Mouse (Mus musculus) ovary, postnatal 36 days (tissue): Measurements from ENCODE around the gene Epo.

Experiments used
- DNase-seq: peaks from one replicate; pipeline ENCODE4 v3.0.0; 2022; ENCODE audit warnings: low spot score, mixed read lengths

Epo gene

DNA sequence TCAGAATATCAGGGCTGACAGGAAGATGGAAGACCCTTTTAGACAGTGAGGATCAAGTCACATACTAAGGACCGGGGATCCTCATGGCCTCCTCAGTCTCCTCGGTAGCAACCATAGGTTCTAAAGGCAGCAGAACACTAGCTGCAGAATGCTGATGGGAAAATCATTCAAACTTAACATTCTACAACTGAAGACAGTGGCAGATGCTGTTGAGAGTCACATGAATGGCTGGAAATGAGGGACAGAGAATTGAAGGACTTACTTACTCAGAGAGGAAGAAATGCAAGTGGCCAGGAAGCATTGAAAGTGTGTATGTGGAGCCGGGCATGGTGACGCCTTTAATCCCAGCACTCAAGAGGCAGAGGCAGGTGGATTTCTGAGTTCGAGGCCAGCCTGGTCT, 56.1 kb downstream of the Epo start, which contains the start of gene Zan:
TSS of gene Zan (minus strand) at position 101 of the 400 bp plus-strand sequence.
- DNase-seq: no peak

DNA sequence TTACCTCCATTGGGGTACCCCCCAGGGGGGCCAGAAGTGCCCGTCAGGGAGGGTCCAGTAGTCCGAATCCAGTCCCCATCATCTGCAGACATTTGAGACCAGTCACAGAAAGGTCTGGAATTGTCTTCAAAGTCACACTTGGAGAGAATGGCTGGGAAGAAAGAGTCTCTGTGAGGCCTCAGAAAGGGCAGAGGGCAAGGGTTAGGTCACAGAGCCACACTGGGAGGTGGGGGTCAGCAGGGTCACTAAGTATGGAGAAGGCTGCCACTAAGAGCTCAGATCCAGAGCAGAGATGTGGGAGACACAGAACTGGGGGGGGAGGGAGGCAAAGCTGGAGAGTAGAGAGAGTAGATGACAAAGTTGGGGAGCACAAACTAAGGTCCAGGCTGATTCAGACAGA, 58.7 kb downstream of the Epo start:
- DNase-seq: no peak

DNA sequence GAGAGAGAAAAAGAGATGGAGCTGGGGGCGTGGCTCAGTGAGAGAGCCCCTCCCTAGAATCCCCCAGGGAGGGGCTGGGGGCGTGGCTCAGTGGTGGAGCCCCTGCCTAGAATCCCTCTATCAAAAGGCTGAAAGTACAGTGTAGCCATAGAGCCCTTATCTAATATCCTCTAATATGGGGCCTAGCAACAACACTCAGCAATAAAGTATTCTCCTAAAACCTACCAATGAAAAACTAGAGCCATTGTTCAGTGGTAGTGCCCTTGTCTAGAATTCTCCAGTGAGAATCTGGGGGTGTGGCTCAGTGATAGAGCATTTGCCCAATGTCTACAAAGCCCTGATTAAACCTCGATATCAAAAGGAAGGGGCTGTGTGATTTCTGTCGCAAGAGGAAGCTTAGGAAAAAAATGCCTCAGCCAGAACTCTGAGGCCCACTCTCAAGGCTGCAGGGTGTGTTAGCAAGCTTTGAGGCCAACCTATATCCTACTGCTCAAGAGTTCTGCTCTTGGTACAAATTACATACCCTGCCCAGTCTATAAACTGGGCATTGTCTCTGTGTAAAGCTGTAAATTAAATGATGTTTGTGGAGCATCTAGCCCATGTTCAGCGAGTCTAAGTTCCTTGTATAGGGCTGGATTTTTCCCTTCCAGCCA, 60.7 kb downstream of the Epo start:
- no peak for DNase-seq

DNA sequence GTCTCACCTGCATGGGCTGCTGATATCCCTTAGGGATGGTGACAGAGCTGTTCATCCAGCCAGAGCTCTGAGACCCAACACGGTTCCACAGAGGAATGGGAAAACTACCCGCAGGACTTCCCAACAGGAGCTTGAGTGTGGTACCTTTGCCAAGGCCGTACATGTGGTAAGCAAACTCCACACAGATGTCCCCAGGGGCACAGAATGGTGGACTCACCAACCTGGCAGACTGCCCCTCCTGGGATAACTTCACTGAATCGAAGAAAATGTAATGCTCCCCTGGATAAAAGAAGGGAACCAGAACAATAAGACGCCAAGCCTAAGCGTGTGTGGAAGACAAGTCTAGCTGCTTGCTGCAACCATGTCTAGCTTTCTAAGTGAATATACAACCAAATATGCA, 66.1 kb downstream of the Epo start:
- DNase-seq: no peak

DNA sequence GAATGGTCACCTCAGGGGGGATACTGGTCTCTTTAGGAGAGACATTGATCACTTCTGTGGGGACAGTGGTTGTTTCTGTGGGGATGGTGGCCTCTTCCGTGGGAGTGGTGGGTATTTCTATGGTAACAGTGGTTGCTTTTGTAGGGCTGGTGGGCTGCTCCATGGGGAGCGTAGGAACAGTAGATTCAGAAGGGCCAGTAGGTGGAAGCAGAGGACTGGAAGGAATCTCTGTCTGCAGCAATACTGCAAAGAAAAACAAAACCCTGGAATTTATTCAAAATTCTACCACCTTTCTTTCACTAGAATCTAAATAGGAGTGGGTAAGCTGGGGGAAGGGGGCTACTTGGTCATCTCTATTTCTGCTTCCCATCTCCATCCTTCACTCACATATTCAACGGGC, 68.0 kb downstream of the Epo start:
- no peak for DNase-seq

DNA sequence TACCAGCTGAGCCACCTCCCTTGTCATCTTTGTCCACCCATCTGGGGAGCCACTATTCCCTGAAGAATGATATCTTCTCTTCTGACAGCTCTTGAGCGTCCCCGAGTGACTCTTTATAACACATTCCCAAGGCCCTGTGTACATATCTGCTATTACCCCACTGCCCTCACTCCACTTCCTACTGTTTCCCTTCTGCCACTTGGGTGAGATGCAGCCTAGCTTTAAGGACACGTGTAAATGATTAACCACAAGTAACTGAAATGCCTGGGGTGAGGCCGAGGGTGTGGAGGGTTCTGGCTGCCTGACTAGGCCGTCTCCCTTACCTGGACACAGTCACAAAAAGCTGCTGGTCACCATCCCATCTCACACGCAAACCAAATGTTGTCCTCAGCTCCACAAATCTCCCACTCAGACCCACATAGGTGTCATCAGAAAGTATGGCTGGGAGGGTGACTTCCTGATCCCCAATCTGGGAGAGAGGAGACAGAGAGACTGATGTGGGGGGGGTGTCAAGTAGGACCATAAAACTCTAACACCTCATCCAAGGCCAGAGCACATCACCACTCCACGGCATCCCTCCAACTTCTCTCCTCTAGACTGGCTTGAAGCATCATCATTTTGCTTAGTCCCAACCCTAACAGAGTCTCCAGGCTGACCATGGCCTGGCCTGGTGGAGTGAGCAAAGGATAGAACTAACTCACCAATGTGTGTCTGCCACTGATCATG, 77.0 kb downstream of the Epo start:
- DNase-seq: no peak

DNA sequence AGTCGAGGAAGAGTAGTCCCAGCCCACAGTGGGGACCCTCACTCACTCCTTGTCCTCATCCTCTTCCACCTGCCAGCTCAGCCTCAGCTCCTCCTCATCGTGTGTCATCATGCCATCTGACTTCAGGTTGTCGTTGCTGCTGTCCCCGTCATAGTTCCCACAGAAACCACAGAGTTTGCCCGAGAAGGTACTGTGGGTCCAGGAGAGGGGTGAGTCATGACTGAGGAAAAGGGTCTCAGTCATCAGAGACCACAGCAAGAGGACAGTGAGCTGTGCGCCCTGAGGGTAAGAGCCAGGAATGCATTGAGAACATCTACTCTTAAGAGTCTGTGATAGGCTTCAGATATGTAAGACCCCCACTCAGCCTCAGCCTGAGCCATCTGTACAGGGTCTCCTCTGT, 77.8 kb downstream of the Epo start:
- no peak for DNase-seq

DNA sequence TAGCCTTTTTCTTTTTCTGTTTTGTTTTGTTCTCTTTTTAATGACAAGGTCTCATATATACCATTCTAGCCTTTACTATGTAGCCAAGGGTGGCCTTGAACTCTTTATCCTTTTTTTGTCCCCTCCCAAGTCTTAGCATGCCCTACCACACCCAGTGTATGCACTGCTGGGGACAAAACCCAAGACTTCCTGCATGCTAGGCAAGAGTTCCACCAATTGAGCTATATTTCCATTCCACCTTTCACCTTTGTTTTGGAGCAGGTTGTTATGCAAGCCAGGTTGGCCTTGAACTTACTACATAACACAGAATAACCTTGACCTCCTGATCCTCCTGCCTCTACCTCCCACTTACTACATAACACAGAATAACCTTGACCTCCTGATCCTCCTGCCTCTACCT, 87.5 kb downstream of the Epo start:
- no peak for DNase-seq

DNA sequence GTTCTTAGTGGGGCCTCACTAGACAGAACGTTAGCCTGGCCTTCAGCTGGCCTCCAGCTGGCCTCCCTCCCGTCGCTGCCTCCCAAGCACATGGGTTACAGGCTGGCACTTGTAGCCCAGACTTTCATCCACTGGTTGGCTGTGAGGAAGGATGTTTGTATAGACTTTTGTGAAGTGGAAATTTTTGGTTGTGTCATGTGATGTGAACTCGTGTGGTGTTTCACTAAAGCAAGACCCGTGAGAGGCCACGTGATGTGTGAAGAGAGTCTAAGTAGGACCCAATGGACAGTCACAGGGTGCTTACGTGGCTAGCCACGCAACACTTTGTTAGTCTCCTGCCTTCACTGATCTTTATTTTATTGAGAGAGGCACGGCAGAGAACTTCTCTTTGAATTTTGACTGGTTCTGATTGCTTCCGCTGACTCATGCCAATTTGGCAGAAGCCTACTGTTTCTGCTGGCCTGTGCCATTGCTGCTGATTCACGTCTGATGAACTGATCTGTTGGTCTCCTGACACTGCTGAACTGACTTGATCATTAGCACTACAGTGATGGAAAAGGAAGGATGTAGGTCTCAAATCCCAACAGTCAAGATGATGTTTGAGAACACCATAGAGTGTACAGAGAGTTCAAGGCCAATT, 92.7 kb downstream of the Epo start:
- peak; percentile 30 for DNase-seq

DNA sequence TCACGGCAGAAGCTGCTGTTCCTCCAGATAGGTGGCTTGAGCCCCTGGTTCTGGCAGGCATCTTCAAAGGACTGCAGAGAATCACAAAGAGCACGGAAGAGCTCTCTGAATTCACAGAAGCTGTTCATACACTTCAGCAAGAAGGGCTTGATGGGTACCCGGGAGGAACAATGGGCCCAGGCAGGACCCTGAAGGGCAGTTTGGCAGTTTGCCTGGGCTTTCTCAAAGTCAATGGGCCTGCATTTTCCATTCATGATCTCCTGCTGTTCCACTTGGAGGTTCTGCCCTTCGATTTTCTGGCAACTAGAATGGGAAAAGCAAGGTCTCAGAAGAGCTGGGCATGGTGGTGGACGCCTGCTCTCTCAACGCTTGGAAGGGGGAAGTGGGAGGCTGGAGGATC, 99.2 kb downstream of the Epo start:
- DNase-seq: no peak
